Mouse (Mus musculus) ES-Bruce4 (cell line): ENCODE measurements around the gene Xpnpep3.

Experiments used
- CTCF ChIP-seq: IDR thresholded peaks from one replicate; pipeline ENCODE4 v1.8.1; 2011; ENCODE audit warnings: low read depth, low read length
- EP300 ChIP-seq: IDR thresholded peaks from 2 replicates; pipeline ENCODE4 v1.6.1; 2011; ENCODE audit warnings: low read depth, low read length; ENCODE audit not compliant: insufficient read depth
- POLR2A ChIP-seq: IDR thresholded peaks from one replicate; pipeline ENCODE4 v1.8.1; 2011; ENCODE audit warnings: low read length; ENCODE audit not compliant: insufficient read depth

DNA sequence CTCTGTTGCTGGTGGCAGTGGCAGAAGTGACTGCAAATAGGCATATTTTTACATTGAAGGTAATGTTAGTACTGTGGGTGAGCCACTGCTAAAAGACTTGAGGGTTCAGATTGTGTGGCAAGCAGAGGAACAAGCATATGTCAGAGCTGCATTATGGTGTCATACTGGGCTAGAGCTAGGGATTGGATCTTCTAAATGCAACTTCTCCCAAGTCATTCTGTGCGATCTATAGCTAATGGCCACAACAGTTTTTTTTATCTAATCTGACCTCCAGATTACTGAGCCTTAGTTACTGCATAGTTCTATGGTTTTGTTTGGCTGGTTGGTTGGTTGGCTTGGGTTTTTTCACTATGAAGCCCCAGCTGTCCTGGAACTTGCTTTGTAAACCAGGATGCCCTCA, 8.3 kb downstream of the Xpnpep3 start, which contains the start of gene Dnajb7:
- no peak for TF ChIP-seq CTCF
- no peak for TF ChIP-seq POLR2A
- no peak for TF ChIP-seq EP300
